Mouse (Mus musculus): Measurements from ENCODE around the gene Cep170.

The Cep170 gene

GRCm38 (mm10) chr1:176825084-176825483 lies 11.2 kb upstream of the Cep170 start:
- DNase-seq (ENCODE audit: low spot score in 2 of 2): no peak

- no peak for DNase-seq (ENCODE audit: low spot score in 2 of 2)
Observed at GRCm38 (mm10) chr1:176824611-176825010, 10.7 kb upstream of the Cep170 start.

GRCm38 (mm10) chr1:176823889-176824288 lies 10.0 kb upstream of the Cep170 start:
- DNase-seq (ENCODE audit: low spot score in 2 of 2): no peak

GRCm38 (mm10) chr1:176822949-176823348 lies 9.1 kb upstream of the Cep170 start:
- no peak for DNase-seq (ENCODE audit: low spot score in 2 of 2)

DNA sequence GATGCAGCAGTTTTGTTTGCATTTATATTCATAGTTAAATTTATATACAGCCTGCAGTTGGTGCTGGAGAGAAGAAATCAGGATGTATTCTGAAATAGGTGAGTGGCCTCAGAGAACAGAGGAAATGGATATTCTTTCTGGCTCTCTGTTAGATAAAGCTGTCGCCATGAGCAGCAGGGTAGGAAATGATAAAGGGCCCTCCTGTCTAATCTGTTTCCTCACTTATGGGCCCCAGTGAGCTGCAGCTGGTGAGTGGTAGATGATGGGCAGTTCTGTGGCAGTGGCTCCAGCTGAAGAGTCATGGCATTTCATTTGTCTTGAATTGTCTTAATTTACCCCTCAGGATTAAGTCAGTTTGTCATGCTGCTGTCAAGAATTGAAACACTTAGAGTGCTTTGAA lies 8.1 kb upstream of the Cep170 start:
- DNase-seq (ENCODE audit: low spot score in 2 of 2): no peak

GRCm38 (mm10) chr1:176818763-176819162 lies 4.9 kb upstream of the Cep170 start:
- DNase-seq (ENCODE audit: low spot score in 2 of 2): no peak

DNA sequence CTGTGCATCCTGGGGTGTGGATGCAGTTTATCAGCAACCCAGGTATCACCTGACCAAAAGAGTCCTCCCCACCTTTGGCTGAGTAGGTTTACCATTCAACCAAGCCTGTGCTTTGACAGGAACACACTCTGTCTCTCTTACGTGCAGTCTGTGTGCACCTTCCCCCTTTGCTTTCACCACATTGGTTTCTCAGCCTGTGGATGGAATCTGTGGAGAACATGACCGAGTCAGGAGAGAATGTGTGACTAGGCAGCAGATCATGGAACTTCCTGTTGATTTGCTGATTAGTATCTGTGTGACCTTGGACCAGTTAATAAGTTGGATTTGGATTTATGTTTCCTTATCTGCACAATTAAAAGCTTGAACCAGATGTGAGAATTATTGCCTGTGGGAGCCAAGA lies 4.3 kb upstream of the Cep170 start:
- no peak for DNase-seq (ENCODE audit: low spot score in 2 of 2)

- DNase-seq (ENCODE audit: low spot score in 2 of 2): no peak
Observed at GRCm38 (mm10) chr1:176816728-176817127, 2.9 kb upstream of the Cep170 start.

DNA sequence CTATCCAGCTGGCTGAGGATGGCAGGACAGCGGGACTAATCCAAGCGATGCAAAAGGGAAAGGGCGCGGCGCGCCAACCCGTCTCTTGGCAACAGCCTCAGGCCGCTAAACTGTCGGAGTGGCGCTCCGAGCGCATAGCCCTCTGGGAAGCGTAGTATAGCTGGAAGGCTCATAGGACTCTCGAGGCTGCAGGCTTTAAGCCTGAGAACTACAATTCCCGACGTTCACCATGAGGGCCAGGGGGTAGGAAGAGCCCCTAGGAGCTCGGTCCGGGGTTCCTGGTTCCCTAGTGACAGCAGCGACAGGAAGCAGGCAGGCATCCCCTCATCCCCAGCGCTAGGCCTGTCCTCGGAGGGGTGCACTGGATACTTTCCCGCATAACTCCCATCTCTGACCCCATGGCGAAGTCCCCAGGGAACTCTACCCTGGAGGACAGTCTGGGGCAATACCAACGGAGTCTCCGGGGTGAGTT lies 760 bp upstream of the Cep170 start, which contains the start of gene Sdccag8:
Sdccag8 (plus strand) TSS at position 70 of the 472 bp plus-strand sequence.
- peak; percentile 86 to 87 for DNase-seq (ENCODE audit: low spot score in 2 of 2)

GRCm38 (mm10) chr1:176813292-176814035 lies 403 bp downstream of the Cep170 start:
- DNase-seq (ENCODE audit: low spot score in 2 of 2): peak; percentile 38 to 59

DNA sequence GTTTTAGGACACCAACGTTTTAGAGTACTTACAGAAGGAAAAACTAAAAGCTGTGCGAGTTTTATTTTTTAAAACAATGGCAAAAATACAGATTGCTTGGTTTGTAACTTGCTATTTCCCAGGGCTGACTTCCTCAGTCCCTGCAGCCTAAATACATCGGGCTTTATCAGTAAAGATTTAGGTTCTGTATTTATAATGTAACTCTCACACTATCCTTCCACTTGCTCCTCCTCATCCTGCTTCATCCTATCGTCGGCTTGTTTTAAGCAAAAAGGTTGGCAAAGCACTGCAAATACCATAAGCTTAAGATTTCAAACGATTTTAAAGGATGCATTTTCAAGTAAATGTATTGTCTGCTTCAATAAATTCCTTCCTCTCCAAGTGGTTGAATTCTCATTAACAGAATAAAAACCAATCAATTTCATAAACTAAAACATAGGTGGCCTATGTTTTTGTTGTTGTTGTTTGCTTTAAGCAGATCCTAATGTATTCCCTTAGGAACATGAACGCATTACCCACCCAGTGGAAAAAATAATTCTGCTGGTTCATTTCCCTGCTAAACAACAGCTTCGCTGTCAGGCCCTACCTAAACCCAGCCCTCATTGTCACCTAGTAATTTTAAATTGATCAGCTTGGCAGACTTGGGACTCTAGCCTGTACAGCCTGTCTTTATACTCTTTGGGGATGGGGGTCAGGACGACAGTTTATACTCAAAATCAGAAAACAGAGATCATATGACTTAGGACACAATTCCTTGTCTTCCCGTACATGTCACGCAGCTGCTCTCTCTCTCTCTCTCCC lies 1.2 kb downstream of the Cep170 start:
- no peak for DNase-seq (ENCODE audit: low spot score in 2 of 2)

DNA sequence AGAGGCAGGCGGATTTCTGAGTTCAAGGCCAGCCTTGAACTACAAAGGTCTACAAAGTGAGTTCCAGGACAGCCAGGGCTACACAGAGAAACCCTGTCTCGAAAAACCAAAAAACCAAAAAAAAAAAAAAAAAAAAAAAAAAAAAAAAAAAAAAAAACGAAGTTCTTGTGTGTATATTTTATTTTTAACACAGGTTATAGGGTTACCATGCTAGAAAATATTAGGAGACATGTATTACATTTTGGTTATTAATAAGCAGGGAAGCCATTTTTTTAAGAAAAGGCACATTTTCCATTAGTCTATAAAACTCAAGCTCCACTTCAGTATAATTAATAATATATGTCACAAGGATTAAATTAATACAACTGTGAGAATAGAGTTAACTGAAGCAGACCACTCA lies 2.0 kb downstream of the Cep170 start:
- DNase-seq (ENCODE audit: low spot score in 2 of 2): no peak

DNA sequence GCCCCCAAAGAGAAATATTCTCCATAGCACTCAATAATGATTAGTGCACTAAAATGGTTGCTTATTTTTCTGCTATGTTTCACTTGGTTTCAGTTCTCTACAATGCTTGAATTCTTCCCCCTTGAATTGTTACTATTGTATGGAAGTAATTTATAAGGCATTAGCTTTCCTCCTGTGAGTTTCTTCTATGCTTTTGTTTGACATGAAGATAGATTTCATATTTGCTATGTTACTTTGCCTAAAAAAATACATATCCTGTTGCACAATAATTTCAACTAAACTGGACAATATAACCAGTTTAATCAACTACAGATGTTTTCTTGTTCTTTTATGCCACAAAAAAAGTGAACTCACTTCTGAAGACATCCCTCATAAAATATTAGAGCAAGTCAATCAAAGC lies 3.7 kb downstream of the Cep170 start:
- DNase-seq (ENCODE audit: low spot score in 2 of 2): no peak

- DNase-seq (ENCODE audit: low spot score in 2 of 2): peak in 1 of 2 experiments; percentile 30
Observed at GRCm38 (mm10) chr1:176800728-176801365, 13.0 kb downstream of the Cep170 start.

- DNase-seq (ENCODE audit: low spot score in 2 of 2): no peak
Observed at GRCm38 (mm10) chr1:176798673-176799072, 15.2 kb downstream of the Cep170 start.

GRCm38 (mm10) chr1:176792175-176792574 lies 21.7 kb downstream of the Cep170 start:
- no peak for DNase-seq (ENCODE audit: low spot score in 2 of 2)

GRCm38 (mm10) chr1:176789326-176789725 lies 24.5 kb downstream of the Cep170 start:
- DNase-seq (ENCODE audit: low spot score in 2 of 2): no peak

DNA sequence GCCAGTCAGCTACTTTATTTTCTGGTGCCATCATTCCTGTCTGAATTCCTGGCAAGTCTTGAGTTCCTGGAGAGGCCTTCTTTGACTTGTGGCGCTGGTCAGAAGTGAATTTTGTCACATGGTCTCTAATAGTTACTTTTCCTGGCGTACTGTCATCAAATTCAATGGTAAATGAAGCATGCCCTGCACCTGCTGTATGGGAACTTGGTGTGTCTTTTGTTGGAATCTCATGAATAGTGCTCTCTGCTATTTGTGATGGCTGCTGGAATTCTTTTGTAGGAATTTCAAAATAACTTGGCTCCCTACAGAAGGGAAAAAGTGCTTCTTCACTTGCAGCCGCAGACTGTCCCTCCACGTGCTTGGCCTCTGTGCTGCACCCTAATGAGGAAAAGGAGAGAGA lies 39.3 kb downstream of the Cep170 start:
- DNase-seq (ENCODE audit: low spot score in 2 of 2): no peak

GRCm38 (mm10) chr1:176762295-176762694 lies 51.6 kb downstream of the Cep170 start:
- no peak for DNase-seq (ENCODE audit: low spot score in 2 of 2)

DNA sequence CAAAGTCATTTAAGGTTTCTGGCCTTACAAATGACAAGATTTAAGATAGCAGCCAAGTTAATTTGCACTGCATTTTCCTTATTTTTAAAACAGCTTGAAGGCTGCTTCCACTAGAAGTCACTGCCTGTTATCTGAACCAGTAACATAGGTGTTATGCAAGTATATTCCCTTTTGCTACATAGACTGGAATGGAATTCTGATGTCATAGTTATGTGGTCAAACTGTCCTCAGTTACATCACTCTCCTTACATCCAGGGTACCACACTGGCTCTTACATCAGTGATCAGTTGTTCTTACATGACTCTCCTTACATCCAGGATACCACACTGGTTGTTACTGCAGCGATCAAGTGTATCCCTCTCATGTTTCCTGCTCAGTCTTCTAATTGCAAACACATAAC lies 53.2 kb downstream of the Cep170 start:
- DNase-seq (ENCODE audit: low spot score in 2 of 2): no peak

- no peak for DNase-seq (ENCODE audit: low spot score in 2 of 2)
Observed at GRCm38 (mm10) chr1:176755586-176755985, 58.3 kb downstream of the Cep170 start.
